Mouse (Mus musculus): ENCODE measurements at regions not wholly inside any gene's neighbourhood (a gene's known extent, or its start where the extent isn't known, plus 50 kb on each side); places are given as distances from the start of the nearest gene placed in this dataset.
A peak's percentile ranks its signal among the peaks of the same experiment; 100 is the strongest.

- peak; percentile 48 for DNase-seq
Measured at GRCm38 (mm10) chr7:36090291-36091123, 287.7 kb upstream of the Zfp507 start.

DNA sequence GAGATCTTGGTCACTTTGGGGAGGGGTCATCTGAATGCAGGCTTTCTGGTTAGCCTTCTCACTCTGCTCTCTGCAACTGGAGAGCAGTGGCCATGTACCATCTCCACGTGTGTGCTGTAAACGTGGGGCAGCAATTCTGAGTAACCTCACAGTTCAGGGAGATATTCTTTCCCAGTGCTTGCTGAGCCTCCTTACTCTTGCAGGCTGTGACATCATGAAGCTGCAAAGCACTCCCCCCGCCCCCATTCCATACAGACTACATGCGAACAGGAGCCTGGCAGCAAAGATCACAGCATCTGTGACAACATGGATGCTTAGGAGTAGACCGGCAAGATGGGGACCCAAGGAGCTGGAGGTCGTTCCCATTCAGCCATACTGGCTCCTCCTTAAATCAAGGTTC lies 284.8 kb upstream of the Zfp507 start:
- DNase-seq: no peak

DNA sequence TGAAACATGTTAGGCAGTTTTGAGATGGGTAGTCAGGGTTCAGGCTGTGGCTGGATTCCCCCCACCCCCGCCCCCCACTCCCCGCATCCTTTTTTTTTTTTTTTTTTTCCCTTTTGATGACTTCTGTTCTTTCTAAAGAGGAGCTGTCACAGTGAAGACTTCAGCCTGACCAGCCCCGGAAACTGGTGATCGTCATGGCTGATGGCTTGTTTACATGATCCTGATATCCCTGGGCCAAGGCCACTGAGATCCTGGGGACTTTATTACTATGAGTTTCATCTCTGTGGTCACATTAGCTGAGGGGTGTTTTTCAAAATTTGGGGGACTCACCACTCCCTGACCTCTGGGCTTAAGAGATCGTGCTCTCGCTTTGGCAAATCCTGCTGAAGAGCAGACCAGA lies 275.9 kb upstream of the Zfp507 start:
- no peak for DNase-seq

DNA sequence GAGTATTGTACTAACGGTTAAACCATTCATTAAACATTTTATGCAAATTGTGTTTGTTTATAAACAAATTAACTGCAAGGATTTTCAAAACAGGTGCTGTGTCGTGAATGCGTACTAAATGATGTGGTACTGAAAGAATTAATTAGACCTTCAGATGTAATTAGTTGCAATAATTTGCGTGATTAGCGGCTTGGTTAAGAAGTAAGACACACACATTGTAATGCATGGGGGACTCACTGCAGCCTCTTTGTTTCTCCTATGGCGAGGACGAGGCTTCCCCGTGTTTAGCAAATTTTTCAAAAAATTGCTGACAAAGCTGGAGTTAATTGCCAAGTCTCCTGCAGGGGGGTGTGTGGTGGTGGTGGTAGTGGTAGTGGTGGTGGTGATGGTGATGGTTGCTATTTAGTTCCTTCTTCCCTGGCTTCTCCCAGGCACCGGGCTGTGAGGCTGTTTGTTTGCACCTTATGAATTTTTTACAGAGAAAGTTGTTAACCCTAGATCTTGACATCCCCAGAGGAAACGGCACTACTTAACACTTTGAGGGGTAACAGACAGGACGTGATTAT lies 275.4 kb upstream of the Zfp507 start:
- no peak for DNase-seq

- no peak for DNase-seq
Measured at GRCm38 (mm10) chr7:36077271-36077670, 274.5 kb upstream of the Zfp507 start.

DNA sequence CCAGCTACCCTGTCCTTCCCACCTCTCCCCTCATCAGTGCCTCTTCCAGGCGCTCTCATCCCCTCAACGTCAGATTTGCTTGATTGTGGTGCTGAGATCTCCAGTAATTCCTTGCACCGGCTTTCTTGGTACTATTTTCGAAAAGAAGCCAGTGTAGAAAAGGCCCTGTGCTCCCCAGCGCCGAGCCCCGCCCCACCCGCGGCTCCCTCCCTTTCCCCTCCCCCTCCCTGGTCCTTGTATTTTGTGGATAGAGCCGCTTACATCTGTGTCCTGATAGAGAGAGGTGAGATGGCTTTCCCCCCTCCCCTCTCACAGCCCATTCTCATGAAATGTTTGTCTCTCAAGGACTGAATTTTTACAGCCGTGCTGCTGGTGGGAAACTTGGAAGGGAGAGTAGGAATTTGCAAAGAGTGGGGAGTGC lies 273.2 kb upstream of the Zfp507 start:
- peak; percentile 73 for DNase-seq

DNA sequence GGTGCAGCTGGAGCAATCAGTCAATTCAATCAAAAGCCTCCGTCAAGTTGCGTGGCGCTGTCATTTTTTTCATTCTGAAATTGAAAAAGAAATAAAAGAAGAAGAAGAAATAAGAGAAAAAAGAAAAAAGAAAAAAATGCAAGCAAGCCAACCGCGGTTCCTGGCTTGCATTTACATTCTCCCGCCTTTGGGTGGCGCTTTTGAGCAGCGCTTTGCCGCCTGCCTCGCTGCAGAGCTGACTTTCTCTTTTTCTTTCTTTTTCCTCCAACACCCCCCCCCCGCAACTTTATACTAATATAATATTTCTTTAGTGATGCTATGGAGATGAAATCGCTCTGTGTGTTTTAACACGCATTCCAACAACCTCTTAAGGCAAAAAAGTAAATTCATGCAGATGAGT lies 269.0 kb upstream of the Zfp507 start:
- peak; percentile 56 for DNase-seq

DNA sequence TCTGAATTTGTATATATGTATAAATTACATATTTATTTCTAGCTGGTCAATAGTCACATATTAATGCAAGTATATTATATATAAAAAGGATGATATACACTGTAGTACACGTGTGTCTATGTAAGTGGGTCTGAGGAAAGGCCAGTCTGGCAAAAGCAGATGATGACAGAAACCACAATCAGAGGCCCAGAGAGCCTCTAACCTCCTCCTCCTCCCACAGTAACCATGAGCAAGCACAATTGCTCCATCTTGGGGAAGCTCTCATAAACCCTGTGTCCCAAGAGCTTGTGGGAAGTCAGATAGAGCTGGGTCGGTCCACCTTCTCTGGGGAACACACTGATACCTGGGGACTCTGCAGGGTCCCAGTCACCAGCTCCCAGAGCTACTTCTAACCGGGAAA lies 263.9 kb upstream of the Zfp507 start:
- no peak for DNase-seq

- no peak for DNase-seq
Measured at GRCm38 (mm10) chr7:36061679-36062078, 258.9 kb upstream of the Zfp507 start.

GRCm38 (mm10) chr7:36060426-36060825 lies 257.6 kb upstream of the Zfp507 start:
- DNase-seq: no peak

DNA sequence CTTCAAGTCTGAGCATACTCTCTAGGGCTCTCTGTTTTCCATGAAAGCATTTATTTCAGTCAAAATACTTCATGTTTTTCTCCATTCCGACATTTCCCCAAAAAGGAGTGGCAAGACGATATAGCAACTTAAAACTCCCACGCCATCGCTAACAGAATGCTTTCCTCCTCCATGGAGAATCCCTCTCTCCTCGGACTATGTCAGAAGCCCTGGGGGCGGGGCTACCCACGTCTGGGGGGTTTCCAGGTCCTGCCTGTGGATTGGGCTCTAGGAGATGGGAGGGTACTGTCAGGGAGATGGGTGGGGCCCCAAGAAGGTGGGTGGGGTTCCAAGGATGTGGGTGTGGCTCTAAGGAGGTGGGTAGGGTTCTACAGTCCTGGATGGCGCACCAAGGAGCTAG lies 243.2 kb upstream of the Zfp507 start:
- DNase-seq: no peak

- DNase-seq: no peak
Measured at GRCm38 (mm10) chr7:36031881-36032280, 229.1 kb upstream of the Zfp507 start.

- DNase-seq: no peak
Measured at GRCm38 (mm10) chr7:36023015-36023414, 220.2 kb upstream of the Zfp507 start.

- DNase-seq: no peak
Measured at GRCm38 (mm10) chr7:36022489-36022888, 219.7 kb upstream of the Zfp507 start.

GRCm38 (mm10) chr7:36016926-36017753 lies 214.3 kb upstream of the Zfp507 start:
- DNase-seq: peak; percentile 50

DNA sequence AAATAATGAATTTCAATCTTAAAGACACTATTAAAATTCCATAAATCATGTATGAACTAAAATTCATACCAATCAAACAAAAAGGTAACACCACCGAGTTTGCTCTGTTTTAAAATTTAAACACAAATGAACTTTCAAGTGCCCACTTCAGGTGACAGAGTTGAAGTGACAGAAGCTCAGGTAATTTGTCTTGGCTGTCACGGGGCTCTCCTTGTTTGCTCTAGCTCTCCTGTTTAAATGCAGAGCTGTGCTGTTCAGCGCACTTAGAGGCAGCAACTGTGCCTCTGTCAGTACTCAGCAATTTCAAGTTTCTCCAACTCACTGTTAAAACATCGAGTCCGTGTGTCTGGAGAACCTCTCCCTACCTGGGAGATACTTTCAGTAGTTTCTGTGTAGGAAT lies 193.8 kb upstream of the Zfp507 start:
- DNase-seq: no peak

GRCm38 (mm10) chr7:35992511-35992910 lies 189.7 kb upstream of the Zfp507 start:
- DNase-seq: peak; percentile 39

DNA sequence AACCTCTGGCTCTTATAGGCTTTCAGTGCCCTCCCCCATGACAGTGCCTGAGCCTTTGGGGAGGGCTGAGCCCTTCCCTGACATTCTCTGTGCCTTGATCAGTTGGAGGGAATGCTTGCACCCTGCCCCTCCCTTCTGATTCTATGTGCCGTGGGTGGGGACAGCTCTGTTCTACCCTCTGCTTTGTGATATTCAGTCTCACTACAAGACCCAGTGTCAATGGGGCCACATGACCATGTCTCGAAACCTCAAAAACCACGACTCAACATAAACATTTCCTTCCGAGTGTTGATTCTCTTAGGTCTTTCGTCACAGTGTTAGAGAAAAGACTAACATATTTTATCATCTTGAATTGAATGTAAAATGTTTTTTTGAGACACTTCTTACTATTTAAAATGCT lies 188.3 kb upstream of the Zfp507 start:
- no peak for DNase-seq

DNA sequence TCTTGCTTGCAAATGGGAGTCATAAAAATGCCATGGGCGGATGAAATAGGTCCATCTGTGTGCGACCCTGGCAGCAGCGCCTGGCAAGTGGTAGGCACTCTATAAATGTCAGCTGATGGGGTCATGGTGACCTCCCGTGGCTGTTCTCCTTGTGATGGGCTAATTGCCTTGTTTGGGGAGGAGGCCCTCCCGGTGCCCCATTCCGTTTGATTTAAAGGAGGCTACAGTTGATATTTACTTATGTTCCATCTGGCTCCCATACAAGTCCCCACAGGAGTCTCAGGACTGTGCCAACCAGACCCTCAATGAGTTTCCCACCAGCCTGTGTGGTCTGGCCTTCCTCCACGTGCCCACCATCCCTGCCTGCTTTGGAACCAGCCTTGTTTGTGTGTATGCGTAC lies 186.7 kb upstream of the Zfp507 start:
- no peak for DNase-seq

GRCm38 (mm10) chr7:35988449-35989109 lies 185.8 kb upstream of the Zfp507 start:
- DNase-seq: no peak

DNA sequence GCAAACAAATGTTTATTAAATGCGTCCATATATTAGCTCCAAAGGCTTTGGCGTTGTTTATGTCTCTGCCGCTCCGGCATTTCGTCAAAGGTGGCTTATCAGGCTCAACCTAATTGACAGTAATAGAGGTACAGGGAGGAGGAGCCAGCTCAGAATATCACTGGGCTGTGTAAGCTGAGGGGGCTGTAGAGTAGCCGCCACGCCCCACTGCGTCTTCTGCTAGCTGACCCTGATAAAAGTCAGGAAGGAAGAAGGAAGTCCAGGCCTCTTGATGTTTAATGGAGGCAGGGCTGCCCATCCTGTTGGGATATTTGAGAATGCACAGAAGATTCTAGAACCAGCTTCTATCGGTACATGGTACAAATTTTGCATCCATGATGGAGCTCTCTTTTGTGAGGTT lies 175.2 kb upstream of the Zfp507 start:
- DNase-seq: no peak

GRCm38 (mm10) chr7:35958731-35959130 lies 155.9 kb upstream of the Zfp507 start:
- DNase-seq: peak; percentile 32

DNA sequence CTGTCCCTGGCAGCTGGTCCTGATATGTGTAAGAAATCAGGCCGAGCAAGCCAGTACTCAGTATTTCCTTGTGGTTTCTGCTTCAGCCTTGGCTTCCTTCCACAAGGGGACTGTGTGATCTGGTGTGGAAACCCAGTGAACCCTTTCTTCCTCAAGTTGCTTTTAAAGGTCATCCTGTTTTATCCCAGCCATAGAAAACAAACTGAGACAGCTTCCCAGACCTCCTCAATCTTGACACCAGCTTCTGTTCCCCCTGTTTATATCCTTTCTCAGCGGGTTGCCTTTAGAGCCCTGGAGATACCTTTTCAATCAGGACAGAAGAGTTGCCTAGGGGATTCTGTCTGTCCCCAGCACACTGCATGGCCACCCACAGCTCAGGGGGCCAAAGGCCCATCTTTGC lies 155.2 kb upstream of the Zfp507 start:
- peak; percentile 28 for DNase-seq

All from embryo, embryonic 11 days (tissue).